Mouse (Mus musculus) bone marrow, adult 2 months (tissue): ENCODE data around the gene Prdm4.

Source experiments
- CTCF ChIP-seq: fragments of 200-500 bp; IDR thresholded peaks from 2 replicates; pipeline ENCODE4 v1.5.1; 2011; ENCODE audit warnings: low read length, control low read depth; ENCODE audit not compliant: control insufficient read depth, insufficient read depth
- POLR2A ChIP-seq: fragments of 200-500 bp; IDR thresholded peaks from 2 replicates; pipeline ENCODE4 v1.6.1; 2011; ENCODE audit warnings: low read depth, mild to moderate bottlenecking, control low read depth, low read length, borderline replicate concordance; ENCODE audit not compliant: control insufficient read depth

DNA sequence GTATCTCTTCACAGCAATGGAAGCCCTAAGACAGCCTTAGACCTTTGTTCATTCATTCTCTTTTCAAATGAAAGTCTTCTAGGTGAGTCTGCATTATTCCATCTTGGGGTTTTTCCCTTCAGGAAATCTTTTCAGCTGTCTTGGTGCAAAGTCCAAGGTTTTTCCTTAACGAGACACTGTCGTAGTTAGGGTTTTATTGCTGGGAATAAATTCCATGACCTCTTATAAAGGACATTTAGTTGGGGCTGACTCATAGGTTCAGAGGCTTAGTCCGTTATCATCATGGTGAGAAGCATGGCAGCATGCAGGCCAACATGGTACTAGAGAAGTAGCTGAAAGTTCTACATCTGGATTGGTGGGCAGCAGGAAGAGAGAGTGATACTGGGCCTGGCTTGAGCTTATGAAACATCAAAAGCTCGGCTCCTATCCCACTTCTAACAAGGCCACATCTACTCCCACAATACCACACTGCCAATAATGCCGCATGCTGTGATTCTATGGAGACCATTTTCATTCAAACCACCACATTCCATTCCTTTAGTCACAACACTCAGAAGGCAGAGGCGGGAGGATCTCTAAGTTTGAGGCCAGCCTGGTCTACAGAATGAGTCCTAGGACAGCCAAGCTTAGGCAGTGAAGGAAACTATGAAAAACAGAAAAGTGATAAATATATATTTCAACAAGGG lies 19.5 kb upstream of the Prdm4 start:
- TF ChIP-seq POLR2A = no peak
- no peak for TF ChIP-seq CTCF
